Mouse (Mus musculus) cerebellum, adult 8-10 months (tissue): ENCODE data around the gene Gal3st3.

Source experiments
- DNase-seq: peaks from one replicate; pipeline ENCODE4 v3.0.0; 2022

The Gal3st3 gene

GRCm38 (mm10) chr19:5297903-5298800 lies at the start of gene Gal3st3:
Gene Gal3st3, plus strand, starts transcription at chr19:5298331.
- peak; percentile 50 for DNase-seq

DNA sequence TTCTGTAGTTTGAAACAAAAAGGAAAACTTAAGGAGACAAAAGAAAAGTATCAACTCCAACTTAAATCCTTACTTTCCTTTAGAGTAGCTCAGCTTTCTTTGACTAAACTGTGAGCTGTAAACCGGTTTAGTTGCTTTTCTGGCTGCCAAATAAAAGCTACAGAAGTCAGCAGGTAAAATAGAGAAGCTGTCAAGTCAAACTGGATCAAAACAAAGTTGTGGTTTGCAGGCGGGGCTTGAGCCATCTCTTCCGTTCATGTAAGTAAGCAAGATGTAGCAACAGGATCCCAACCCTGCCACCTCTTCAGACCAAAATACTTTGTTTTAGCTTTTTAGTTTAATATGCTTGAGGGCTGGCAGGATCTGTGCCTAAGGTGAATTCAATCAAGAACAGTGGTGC lies 41.0 kb upstream of the Gal3st3 start:
- no peak for DNase-seq

GRCm38 (mm10) chr19:5267015-5267414 lies 31.1 kb upstream of the Gal3st3 start:
- no peak for DNase-seq

GRCm38 (mm10) chr19:5268017-5268416 lies 30.1 kb upstream of the Gal3st3 start:
- DNase-seq = no peak

GRCm38 (mm10) chr19:5268875-5269274 lies 29.3 kb upstream of the Gal3st3 start:
- DNase-seq = no peak

GRCm38 (mm10) chr19:5269392-5269791 lies 28.7 kb upstream of the Gal3st3 start:
- DNase-seq = no peak

DNA sequence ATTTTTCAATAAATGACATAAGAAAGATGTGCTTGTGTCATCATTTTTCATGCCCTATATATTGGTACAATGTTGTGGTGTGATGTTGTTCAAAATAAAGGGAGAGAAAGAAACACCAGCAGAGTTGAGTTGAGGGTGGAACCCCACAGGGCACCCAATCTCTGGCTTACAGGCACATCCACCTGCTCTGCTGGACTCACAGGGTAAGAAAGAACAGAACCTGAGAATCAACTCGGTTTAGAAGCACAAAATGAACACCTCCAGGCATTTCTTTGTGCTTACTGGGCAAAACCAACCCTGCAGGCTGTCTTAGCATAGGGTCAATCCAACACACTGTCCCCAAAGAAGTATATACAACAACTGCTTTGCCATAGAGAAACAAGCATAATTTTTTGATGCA lies 26.7 kb upstream of the Gal3st3 start:
- DNase-seq = no peak

DNA sequence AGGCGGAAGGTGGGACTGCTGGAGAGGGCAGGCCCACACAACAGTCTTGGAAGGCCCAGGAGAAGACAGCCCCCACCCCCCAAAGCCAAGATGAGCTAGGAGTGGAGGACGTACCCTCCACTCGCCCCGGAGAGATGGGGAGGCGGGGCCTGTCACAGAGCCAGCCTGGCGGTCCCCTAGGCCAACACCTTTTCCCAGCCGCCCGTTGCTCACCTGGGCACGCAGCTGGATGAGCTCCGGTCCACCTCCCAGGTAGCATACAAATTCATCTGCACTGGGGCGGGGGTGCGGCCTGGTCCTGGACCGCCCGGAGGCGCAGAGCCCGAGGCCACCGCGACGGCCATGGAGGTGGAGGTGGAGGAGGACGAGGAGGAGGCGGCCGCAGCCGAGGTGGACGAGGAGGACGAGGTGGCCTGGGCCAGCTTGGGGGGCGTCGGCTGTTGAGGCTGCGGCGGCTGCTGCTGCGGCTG lies 25.8 kb upstream of the Gal3st3 start:
- peak; percentile 40 for DNase-seq

DNA sequence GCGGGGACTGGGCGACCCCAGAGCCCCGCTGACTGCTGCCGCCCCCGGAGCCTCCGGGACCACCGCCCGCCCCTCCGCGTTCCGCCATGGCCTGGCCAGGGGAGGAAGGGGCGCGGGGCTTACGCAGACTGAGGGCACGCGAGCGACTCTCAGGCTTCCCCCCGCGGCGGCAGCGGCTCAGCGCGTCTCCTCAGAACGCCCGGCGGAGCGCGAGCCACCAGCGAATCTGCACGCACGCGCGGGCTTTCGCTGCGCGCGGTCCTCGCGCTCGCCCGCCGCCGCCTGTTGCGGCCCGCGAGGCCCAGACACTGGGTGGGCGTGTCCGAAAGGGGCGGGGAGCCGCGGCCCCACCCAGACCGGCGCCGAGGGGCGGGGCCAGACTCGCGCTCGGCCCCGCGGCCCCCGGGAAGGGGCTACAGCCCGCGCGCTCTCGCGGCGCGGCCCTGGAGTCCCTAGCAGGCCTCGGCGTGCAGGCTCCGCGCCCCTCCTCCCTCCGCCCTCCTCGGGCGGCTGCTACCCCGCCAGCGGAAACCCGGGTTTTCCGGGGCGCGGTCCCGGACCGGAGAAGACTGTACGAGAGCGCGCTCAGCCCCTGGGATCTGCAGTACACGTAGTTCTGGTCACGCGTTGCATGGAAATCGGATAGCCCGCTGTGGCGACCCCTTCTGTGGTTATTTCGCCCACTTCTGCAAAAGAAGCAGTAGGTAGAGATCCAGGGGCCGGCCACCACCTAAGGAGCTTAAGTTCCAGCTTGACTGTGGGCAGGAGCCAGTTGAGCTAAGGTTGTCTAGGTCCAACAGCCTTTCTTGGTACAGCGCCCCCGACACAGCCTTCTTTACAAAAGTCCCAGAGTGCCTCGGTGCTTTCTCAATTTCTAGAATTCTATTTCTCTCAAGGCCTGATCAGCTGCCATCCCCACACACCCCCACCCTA lies 25.1 kb upstream of the Gal3st3 start, which contains the start of gene Pacs1:
TSS of gene Pacs1 (minus strand) at position 319 of the 933 bp plus-strand sequence.
- DNase-seq = peak; percentile 77

DNA sequence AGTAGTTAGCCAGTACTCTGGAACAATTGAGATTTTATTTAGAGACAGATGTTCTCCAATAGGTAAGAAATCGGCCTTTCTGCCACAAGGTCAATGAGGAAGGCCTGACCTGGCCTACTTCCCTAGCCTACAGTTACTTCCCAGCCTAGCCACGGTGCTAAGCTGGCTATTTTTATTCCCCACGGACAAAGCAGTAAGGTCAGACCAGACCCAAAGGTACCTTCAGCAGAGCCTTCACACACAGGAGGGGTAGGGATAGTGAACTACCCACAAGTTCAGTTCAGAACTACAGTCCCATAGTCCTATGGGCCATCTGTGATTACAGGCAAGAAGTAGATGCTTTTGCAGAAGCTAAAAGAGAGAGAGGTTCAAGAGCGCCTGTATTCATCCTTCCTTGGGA lies 24.2 kb upstream of the Gal3st3 start:
- DNase-seq = no peak

DNA sequence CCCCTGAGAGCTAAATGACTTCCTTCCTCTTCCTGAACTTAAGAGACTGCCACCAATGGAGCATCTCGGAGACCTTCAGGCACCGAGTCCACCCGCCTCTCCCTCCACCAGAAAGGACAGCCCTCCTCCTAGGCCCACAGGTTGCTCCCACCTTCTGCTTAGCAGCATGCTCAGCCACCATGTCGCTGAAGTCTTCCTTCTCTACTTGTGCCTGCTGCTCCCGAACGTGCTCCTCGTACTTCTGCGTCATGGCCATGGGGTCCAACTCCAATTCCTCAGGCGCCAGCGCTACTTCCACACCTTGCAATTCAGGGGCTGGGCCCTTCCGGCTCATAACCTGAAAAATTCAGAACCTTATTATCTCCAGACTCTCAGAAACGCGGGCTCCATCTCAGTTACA lies 23.5 kb upstream of the Gal3st3 start:
- DNase-seq = no peak

- no peak for DNase-seq
Measured at GRCm38 (mm10) chr19:5275736-5276135, 22.4 kb upstream of the Gal3st3 start.

GRCm38 (mm10) chr19:5276531-5276930 lies 21.6 kb upstream of the Gal3st3 start:
- no peak for DNase-seq

- DNase-seq = no peak
Measured at GRCm38 (mm10) chr19:5277140-5277539, 21.0 kb upstream of the Gal3st3 start.

GRCm38 (mm10) chr19:5278381-5278780 lies 19.8 kb upstream of the Gal3st3 start:
- DNase-seq = no peak

DNA sequence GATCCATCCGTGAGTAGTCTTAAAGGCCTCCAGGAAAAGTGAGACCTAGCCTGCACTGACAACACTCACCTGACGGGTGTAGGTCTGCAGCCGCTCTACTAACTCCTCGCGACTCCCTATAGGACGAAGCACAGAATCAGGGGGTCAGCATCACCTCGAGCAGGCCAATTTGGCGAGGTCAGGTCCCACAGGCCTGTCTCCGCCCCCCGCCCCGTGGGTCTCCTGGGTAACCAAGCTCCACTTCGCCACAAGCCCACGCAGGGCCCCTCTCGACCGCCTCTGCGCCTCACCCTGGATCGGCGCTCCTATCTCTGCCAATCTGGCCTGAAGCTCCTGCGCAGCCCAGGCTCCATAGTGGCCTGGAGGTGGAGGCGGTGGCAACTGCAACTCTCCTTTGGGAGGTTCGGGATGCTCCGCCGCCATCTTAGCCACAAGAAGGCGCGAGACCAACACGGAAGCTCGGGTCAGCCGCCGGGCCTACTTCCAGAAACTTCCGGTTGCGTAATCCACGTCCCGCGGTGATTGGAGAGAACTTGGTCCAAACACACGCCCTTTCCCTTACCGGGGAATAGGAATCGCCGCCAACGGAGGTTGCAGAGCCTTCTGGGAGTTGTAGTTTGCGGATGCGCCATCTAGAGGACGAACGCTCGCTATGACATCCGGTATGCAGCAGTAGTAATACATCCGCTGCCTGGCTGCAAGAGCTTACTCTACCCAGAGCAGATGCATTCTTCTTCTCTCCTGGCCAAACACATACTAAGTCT lies 3.0 kb upstream of the Gal3st3 start, which contains the start of gene Sf3b2:
TSS of gene Sf3b2 (minus strand) at position 484 of the 764 bp plus-strand sequence.
- peak; percentile 99 for DNase-seq

DNA sequence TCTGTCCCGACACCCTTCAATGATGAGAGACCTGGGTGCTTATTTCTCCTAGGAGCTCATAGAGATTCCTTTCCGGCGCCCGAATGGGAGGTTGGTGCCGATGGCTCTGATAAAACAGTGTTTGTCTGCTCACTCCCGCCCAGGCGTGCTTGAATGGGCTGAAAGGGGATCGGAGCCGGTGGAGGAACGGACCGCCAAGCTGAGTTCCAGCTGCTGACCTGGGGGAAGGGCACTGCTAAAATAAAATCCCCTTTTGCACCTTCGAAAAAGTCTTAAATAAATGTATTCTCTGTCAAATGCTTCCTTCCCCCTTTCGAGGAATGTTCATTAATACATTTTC lies 2.4 kb upstream of the Gal3st3 start:
- no peak for DNase-seq

DNA sequence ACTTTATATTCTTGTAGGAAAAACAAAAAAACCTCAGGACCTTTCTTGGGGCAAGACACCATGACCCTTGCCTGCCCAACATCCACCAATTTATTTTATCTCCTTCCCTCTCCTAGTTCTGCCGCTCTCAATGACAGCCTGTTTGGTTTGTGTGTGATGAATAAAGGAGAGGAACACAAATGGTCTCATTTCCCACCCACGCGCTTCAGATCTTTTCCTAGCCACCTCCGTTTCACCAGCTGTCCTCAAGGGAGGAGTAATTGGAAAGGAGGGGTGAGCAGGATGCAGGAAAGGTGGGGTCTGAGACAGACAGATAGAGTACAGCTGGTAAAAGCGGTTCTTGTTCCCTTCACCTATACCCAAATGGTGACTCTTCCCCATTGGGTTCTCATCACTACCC lies 1.5 kb upstream of the Gal3st3 start:
- no peak for DNase-seq

GRCm38 (mm10) chr19:5300588-5300987 lies 2.5 kb downstream of the Gal3st3 start:
- DNase-seq = no peak

GRCm38 (mm10) chr19:5302455-5302854 lies 4.3 kb downstream of the Gal3st3 start:
- DNase-seq = no peak

GRCm38 (mm10) chr19:5306279-5306678 lies 8.1 kb downstream of the Gal3st3 start:
- no peak for DNase-seq

GRCm38 (mm10) chr19:5306968-5307734 lies 9.0 kb downstream of the Gal3st3 start:
- DNase-seq = no peak
